Mouse (Mus musculus): Measurements from ENCODE around the gene Kansl1. TPM values are rescaled to one million over a fixed set of nuclear protein-coding genes. Genes with fewer than 3 reads are reported as not detected.

The Kansl1 gene
- polyA plus RNA-seq, 1 experiment = 67.1 TPM

DNA sequence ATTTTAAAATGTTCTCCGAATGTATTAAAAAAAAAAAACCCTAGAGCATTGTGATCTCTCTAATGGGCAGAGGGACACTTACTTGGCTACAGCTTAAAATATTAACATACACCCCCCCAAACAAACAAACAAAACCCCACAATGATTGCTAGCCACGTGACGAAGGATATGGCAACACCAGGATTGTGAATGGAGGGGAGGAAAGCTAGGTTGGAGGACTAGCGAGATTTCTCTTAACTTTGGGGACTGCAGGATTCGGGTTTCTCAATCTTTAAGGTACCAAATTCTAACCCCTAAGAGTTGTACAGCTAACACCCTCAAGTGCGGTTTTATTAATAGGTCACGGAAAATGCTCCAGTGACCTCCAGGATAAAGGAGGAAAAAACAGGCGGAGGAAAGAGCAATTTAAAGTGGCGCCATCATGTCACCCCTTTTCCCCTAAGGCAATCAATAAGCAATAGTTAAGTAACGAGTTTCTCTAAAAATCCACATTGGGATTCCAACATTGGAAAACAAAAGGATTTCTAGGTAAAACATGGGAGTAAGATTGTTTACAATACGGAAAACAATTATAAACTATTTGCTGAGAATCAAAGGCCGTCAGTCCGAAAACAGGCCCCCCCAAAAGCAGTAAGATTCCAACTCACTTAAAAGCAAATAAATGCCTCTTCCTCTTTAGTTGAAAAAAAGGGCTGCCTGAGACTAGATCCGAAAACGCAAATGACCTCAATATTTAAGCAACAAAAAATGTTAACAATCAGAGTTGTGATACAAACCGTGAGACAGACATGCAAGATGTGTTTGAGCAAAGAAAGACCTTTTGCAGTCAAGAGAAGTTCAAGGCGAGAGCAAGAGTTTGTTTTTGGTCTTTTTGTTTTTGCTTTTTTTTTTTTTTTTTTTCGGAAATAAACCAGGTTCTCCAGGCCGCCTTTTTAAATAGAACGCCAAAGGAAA is 27.9 kb downstream of the Kansl1 start:
- no peaks in the 10 kb centered on the region for H3K36me3 ChIP-seq (replicated peaks; ENCODE audit: low read length)
- H3K4me3 ChIP-seq (replicated peaks) = peak overlapping the region; percentile 100
- no peak for TF ChIP-seq FLI1 (IDR thresholded peaks at IDR 0.05; ENCODE audit: low read length)
- no peak for TF ChIP-seq GATA1 (IDR thresholded peaks at IDR 0.05; ENCODE audit: borderline replicate concordance, low read length)
- peaks cover 44% of the 10 kb centered on the region for H3K4me1 ChIP-seq
- no peaks in the 10 kb centered on the region for H3K9me3 ChIP-seq
- H3K27me3 ChIP-seq (replicated peaks) = no peaks in the 10 kb centered on the region

DNA sequence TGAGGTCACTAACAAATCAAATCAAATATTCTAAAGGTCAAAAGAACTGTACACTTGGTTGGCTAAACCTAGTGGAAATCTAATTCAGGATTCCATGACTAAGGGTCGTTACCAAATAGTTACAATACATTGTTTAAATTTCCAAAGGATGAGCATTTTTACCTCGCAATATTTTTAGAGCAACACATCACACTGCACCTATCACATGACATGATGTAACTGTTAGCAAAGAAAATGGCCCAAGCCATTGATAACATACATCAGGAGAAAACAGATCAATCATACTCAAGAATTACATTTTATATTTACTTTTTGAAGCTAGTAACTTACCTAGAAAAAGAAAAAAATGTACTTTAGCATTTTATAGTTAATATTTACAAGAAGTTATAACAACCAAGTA is 29.0 kb downstream of the Kansl1 start:
- H3K9me3 ChIP-seq = no peaks in the 10 kb centered on the region
- H3K4me3 ChIP-seq (replicated peaks) = peak overlapping the region; percentile 100
- H3K4me1 ChIP-seq = peaks cover 52% of the 10 kb centered on the region
- H3K27me3 ChIP-seq (replicated peaks) = no peaks in the 10 kb centered on the region
- no peaks in the 10 kb centered on the region for H3K36me3 ChIP-seq (replicated peaks; ENCODE audit: low read length)
- no peak for TF ChIP-seq GATA1 (IDR thresholded peaks at IDR 0.05; ENCODE audit: borderline replicate concordance, low read length)
- TF ChIP-seq FLI1 (IDR thresholded peaks at IDR 0.05; ENCODE audit: low read length) = no peak

DNA sequence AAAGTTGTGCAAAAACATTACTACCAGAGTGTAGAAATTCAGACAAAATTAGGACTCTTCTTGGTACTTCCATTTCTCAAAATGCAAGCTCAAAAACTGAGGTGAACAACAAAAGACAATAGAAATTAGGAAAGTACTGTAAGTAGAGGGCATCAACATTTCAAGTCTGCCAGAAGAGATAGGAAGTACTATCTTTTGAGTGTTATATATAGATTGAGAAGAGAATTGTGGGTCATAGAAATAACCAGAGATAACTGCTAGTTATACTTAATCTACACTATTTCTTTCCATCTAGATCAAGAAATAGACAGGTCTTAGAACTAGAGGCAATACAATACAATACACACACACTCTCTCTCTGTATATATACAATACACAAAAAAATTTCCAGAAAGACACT is 30.2 kb downstream of the Kansl1 start:
- Histone ChIP-seq H3K9me3 (no peaks in the 10 kb centered on the region), H3K4me1 (peaks cover 58% of the 10 kb centered on the region), H3K36me3 (replicated peaks; ENCODE audit: low read length) (no peaks in the 10 kb centered on the region), H3K27me3 (replicated peaks) (no peaks in the 10 kb centered on the region), H3K4me3 (replicated peaks) (peak overlapping the region; percentile 23)
- TF ChIP-seq GATA1 (IDR thresholded peaks at IDR 0.05; ENCODE audit: borderline replicate concordance, low read length) = no peak
- no peak for TF ChIP-seq FLI1 (IDR thresholded peaks at IDR 0.05; ENCODE audit: low read length)

DNA sequence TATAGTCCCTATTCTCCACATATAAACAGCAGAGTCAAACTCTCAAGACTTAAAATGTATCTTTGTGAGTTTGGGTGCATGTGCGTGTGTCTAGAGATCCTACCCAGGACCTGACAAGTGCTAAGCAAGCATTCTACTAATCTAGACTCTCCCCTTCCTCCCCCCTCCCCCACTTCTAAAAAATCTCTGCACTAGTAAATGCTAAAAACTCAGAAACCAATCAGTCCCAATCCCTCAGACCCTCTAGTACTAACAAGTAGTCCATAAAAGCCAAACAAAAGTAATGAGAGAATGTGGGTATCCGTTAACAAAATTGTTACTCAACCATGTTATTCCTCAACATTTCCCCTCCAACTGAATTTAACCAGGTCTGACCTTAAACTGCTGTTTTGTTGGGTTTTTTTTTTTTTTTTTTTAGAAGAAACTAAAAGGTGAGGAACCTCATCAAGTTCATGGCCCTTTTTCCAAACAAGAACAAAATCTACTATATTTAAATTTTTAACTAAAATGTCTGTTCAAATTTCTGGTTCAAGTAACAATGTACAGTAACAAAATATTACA is 32.2 kb downstream of the Kansl1 start:
- H3K9me3 ChIP-seq = no peaks in the 10 kb centered on the region
- no peaks in the 10 kb centered on the region for H3K36me3 ChIP-seq (replicated peaks; ENCODE audit: low read length)
- H3K4me1 ChIP-seq = peaks cover 74% of the 10 kb centered on the region
- H3K27me3 ChIP-seq (replicated peaks) = no peaks in the 10 kb centered on the region
- no peak overlapping the region for H3K4me3 ChIP-seq (replicated peaks)
- TF ChIP-seq GATA1 (IDR thresholded peaks at IDR 0.05; ENCODE audit: borderline replicate concordance, low read length) (no peak), FLI1 (IDR thresholded peaks at IDR 0.05; ENCODE audit: low read length) (no peak)

DNA sequence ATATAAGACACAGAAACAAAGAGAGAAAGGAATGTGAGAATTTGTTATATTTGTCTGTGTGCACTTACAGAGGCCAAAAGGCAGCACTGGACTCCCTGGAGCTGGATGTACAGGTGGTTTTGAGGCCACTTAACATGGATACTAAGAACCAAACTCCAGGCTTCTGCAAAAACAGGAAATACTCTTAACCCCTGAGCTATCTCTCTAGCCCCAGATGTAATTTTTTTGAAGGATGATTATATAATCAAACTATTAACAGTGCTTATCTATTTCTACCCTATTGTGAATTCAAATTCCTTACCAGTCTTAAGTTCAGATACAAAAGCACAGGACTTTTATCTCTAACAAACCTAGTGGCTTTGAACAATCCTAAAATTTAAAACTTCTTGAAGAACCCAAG is 32.9 kb downstream of the Kansl1 start:
- H3K27me3 ChIP-seq (replicated peaks) = no peaks in the 10 kb centered on the region
- H3K4me3 ChIP-seq (replicated peaks) = no peak overlapping the region
- H3K36me3 ChIP-seq (replicated peaks; ENCODE audit: low read length) = no peaks in the 10 kb centered on the region
- no peaks in the 10 kb centered on the region for H3K9me3 ChIP-seq
- H3K4me1 ChIP-seq = peaks cover 79% of the 10 kb centered on the region
- TF ChIP-seq GATA1 (IDR thresholded peaks at IDR 0.05; ENCODE audit: borderline replicate concordance, low read length) (no peak), FLI1 (IDR thresholded peaks at IDR 0.05; ENCODE audit: low read length) (no peak)

DNA sequence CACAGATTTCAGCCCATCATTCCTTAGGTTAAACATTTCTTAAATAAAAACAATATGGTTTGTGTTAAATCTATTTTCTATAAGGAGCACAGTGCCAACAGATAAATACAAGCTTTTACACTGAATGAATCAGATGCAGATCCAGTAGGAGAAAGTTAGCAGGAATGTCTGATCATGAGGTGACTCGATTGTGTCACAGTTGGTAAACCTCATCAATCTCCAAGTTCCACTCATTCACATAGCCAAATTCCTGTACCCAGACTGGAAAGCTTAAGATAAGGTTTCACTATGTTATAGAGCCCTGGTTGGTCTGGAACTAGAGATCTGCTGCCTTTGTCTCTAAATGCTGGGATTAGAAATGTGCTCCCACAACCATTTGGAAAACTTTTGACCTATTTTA is 33.5 kb downstream of the Kansl1 start:
- H3K27me3 ChIP-seq (replicated peaks) = no peaks in the 10 kb centered on the region
- H3K4me1 ChIP-seq = peaks cover 83% of the 10 kb centered on the region

DNA sequence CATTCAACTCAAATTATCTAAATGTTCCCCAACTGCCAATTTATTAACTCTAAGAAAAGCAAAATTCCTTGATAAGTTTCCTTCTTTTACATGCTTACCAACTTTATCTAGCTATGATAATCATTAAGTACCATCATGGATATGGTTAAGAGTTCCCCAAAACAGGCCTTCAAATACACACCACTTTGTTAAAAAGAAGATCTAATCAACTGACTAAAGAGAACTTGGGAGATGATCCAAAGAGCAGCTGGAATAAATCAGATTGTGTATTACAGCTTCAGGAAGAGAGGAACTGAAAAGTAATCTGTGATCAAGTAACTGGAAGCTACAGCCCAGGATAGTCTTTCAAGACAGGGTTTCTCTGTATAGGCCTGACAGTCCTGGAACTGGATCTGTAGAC is 36.4 kb downstream of the Kansl1 start:
- peaks cover 14% of the 10 kb centered on the region for H3K36me3 ChIP-seq (replicated peaks; ENCODE audit: low read length)
- H3K9me3 ChIP-seq = no peaks in the 10 kb centered on the region
- H3K4me1 ChIP-seq = peaks cover 68% of the 10 kb centered on the region
- no peak overlapping the region for H3K4me3 ChIP-seq (replicated peaks)
- no peaks in the 10 kb centered on the region for H3K27me3 ChIP-seq (replicated peaks)
- TF ChIP-seq GATA1 (IDR thresholded peaks at IDR 0.05; ENCODE audit: borderline replicate concordance, low read length) (no peak), FLI1 (IDR thresholded peaks at IDR 0.05; ENCODE audit: low read length) (no peak)

More for the DNA sequence above, 33.5 kb downstream of the Kansl1 start:
- TF ChIP-seq FLI1 (IDR thresholded peaks at IDR 0.05; ENCODE audit: low read length) (no peak), GATA1 (IDR thresholded peaks at IDR 0.05; ENCODE audit: borderline replicate concordance, low read length) (no peak)
- Histone ChIP-seq H3K4me3 (replicated peaks) (no peak overlapping the region), H3K9me3 (no peaks in the 10 kb centered on the region), H3K36me3 (replicated peaks; ENCODE audit: low read length) (peaks cover 4% of the 10 kb centered on the region)

DNA sequence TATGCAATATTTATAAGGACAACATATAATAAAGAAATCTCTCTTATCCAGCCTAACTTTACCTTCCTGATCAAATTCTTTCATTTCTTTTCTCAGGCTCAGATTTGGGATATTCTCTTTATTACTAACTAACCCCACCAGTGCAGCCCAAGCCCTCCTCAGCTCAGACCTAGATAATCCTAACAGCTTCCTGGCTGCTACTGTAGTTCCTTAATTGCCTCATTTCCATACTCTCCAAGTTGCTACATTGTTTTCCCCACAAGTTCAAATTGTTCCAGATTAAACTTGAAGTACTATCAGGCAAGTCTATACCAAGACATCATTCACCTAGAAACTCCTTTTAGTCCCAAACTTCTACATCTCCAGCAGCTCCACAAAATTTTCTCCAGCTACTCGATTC is 36.9 kb downstream of the Kansl1 start:
- Histone ChIP-seq H3K36me3 (replicated peaks; ENCODE audit: low read length) (peaks cover 14% of the 10 kb centered on the region), H3K4me1 (peaks cover 68% of the 10 kb centered on the region), H3K27me3 (replicated peaks) (no peaks in the 10 kb centered on the region), H3K9me3 (no peaks in the 10 kb centered on the region), H3K4me3 (replicated peaks) (no peak overlapping the region)
- TF ChIP-seq FLI1 (IDR thresholded peaks at IDR 0.05; ENCODE audit: low read length) = no peak
- no peak for TF ChIP-seq GATA1 (IDR thresholded peaks at IDR 0.05; ENCODE audit: borderline replicate concordance, low read length)

DNA sequence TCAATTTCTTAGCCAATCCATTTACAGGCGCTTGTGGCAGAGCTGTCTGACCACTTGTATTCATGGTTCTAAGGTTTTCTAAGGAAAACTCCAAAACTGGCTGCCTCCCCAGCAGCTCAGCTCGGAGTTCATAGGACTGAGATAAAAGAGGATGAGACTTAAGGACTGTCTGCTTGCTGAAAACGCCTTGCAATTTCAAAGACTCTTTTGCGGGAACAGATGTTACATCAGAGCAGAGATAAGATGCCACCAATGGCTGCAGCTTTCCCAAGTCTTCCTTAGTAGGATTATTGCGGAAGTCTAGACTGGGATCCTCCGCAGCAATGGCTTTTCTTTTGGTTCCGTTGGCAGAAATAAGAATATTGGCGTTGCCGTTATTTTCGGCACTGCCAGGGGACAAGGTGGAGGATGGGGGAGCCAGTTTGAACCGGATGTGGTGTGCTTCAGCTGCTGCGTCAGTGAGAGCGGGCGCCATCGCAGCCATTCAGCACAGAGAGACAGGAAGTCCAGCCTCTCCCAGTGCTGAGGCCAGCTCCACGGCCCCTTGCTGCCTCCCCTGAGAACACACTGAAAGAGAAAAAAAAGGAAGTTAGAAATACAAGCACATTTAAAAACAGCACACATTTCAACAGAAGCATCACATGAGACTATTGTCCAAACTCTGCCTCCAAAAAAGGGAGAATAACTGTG is 43.8 kb downstream of the Kansl1 start:
- H3K9me3 ChIP-seq = no peaks in the 10 kb centered on the region
- TF ChIP-seq GATA1 (IDR thresholded peaks at IDR 0.05; ENCODE audit: borderline replicate concordance, low read length) (no peak), FLI1 (IDR thresholded peaks at IDR 0.05; ENCODE audit: low read length) (no peak)
- H3K4me1 ChIP-seq = peaks cover 55% of the 10 kb centered on the region
- peaks cover 56% of the 10 kb centered on the region for H3K36me3 ChIP-seq (replicated peaks; ENCODE audit: low read length)
- H3K4me3 ChIP-seq (replicated peaks) = peak overlapping the region; percentile 83
- no peaks in the 10 kb centered on the region for H3K27me3 ChIP-seq (replicated peaks)
